Mouse (Mus musculus): ENCODE results near the gene Fasl. TPM values are rescaled to one million over a fixed set of nuclear protein-coding genes. Genes with fewer than 3 reads are reported as not detected.

Gene Fasl
- polyA plus RNA-seq (2015; fragmentation: Nextera tagmentation; extraction: Ambion mirVana): 0.20 and 0.30 TPM in 2 replicates

GRCm38 (mm10) chr1:161788339-161788738 lies at the start of gene Fasl:
Gene Fasl (minus strand): TSS chr1:161788495.
- no peak within 1 kb of the TSS for H3K27ac ChIP-seq (ENCODE audit: low read length)
- no peaks in the 10 kb centered on the region for H3K4me1 ChIP-seq (ENCODE audit: control insufficient read depth, insufficient read depth, low read length)
- H3K4me3 ChIP-seq (ENCODE audit: low read depth, low read length): no peak within 1 kb of the TSS
- no peak within 1 kb of the TSS for H3K4me2 ChIP-seq (ENCODE audit: low read length)
- no peak for ATAC-seq
- H3K9me3 ChIP-seq (replicated peaks; ENCODE audit: control insufficient read depth, low read length, poor library complexity, severe bottlenecking): no peaks in the 10 kb centered on the region
- WGBS: 90% methylated on average over 9 of the region's 9 CpGs
- no peak within 1 kb of the TSS for H3K9ac ChIP-seq (ENCODE audit: low read depth, low read length)
- no peaks in the 10 kb centered on the region for H3K36me3 ChIP-seq (ENCODE audit: control insufficient read depth, insufficient read depth, low read length)
- H3K27me3 ChIP-seq (ENCODE audit: control insufficient read depth, insufficient read depth, low read depth, low read length): no peaks in the 10 kb centered on the region

- H3K4me2 ChIP-seq (ENCODE audit: low read length): no peak overlapping the region
- no peak overlapping the region for H3K4me3 ChIP-seq (ENCODE audit: low read depth, low read length)
- peaks cover 7% of the 10 kb centered on the region; the same call in 1 of the 2 replicates for H3K36me3 ChIP-seq (ENCODE audit: control insufficient read depth, insufficient read depth, low read length)
- H3K27me3 ChIP-seq (ENCODE audit: control insufficient read depth, insufficient read depth, low read depth, low read length): no peaks in the 10 kb centered on the region
- no peaks in the 10 kb centered on the region for H3K9me3 ChIP-seq (replicated peaks; ENCODE audit: control insufficient read depth, low read length, poor library complexity, severe bottlenecking)
- no peaks in the 10 kb centered on the region for H3K4me1 ChIP-seq (ENCODE audit: control insufficient read depth, insufficient read depth, low read length)
- WGBS: 100% methylated on average over 2 of the region's 2 CpGs
- no peak overlapping the region for H3K9ac ChIP-seq (ENCODE audit: low read depth, low read length)
- no peak overlapping the region for H3K27ac ChIP-seq (ENCODE audit: low read length)
- no peak for ATAC-seq
Observed at GRCm38 (mm10) chr1:161826677-161827076, 38.4 kb upstream of the Fasl start.

GRCm38 (mm10) chr1:161809428-161809827 lies 21.1 kb upstream of the Fasl start:
- Histone ChIP-seq H3K36me3 (ENCODE audit: control insufficient read depth, insufficient read depth, low read length) (peaks cover 3% of the 10 kb centered on the region), H3K4me3 (ENCODE audit: low read depth, low read length) (no peak overlapping the region), H3K9ac (ENCODE audit: low read depth, low read length) (no peak overlapping the region), H3K27me3 (ENCODE audit: control insufficient read depth, insufficient read depth, low read depth, low read length) (no peaks in the 10 kb centered on the region), H3K4me1 (ENCODE audit: control insufficient read depth, insufficient read depth, low read length) (no peaks in the 10 kb centered on the region), H3K27ac (ENCODE audit: low read length) (no peak overlapping the region), H3K9me3 (replicated peaks; ENCODE audit: control insufficient read depth, low read length, poor library complexity, severe bottlenecking) (no peaks in the 10 kb centered on the region), H3K4me2 (ENCODE audit: low read length) (no peak overlapping the region)
- 90% methylated on average over 5 of the region's 5 CpGs for WGBS
- ATAC-seq: no peak

GRCm38 (mm10) chr1:161808980-161809379 lies 20.7 kb upstream of the Fasl start:
- Histone ChIP-seq H3K9ac (ENCODE audit: low read depth, low read length) (no peak overlapping the region), H3K4me1 (ENCODE audit: control insufficient read depth, insufficient read depth, low read length) (no peaks in the 10 kb centered on the region), H3K9me3 (replicated peaks; ENCODE audit: control insufficient read depth, low read length, poor library complexity, severe bottlenecking) (no peaks in the 10 kb centered on the region), H3K27me3 (ENCODE audit: control insufficient read depth, insufficient read depth, low read depth, low read length) (no peaks in the 10 kb centered on the region), H3K4me3 (ENCODE audit: low read depth, low read length) (no peak overlapping the region), H3K36me3 (ENCODE audit: control insufficient read depth, insufficient read depth, low read length) (peaks cover 3% of the 10 kb centered on the region), H3K27ac (ENCODE audit: low read length) (no peak overlapping the region), H3K4me2 (ENCODE audit: low read length) (no peak overlapping the region)
- ATAC-seq: no peak
- WGBS: 82% methylated on average over 6 of the region's 6 CpGs

- no peak for ATAC-seq
- Histone ChIP-seq H3K9ac (ENCODE audit: low read depth, low read length) (no peak overlapping the region), H3K9me3 (replicated peaks; ENCODE audit: control insufficient read depth, low read length, poor library complexity, severe bottlenecking) (no peaks in the 10 kb centered on the region), H3K4me3 (ENCODE audit: low read depth, low read length) (no peak overlapping the region), H3K27ac (ENCODE audit: low read length) (no peak overlapping the region), H3K27me3 (ENCODE audit: control insufficient read depth, insufficient read depth, low read depth, low read length) (no peaks in the 10 kb centered on the region), H3K4me1 (ENCODE audit: control insufficient read depth, insufficient read depth, low read length) (no peaks in the 10 kb centered on the region), H3K4me2 (ENCODE audit: low read length) (no peak overlapping the region), H3K36me3 (ENCODE audit: control insufficient read depth, insufficient read depth, low read length) (no peaks in the 10 kb centered on the region; the same call in 1 of the 2 replicates)
- WGBS: 81% methylated on average over 8 of the region's 8 CpGs
Observed at GRCm38 (mm10) chr1:161804541-161804971, 16.3 kb upstream of the Fasl start.

GRCm38 (mm10) chr1:161801321-161801720 lies 13.0 kb upstream of the Fasl start:
- Histone ChIP-seq H3K4me1 (ENCODE audit: control insufficient read depth, insufficient read depth, low read length) (no peaks in the 10 kb centered on the region), H3K27me3 (ENCODE audit: control insufficient read depth, insufficient read depth, low read depth, low read length) (no peaks in the 10 kb centered on the region), H3K36me3 (ENCODE audit: control insufficient read depth, insufficient read depth, low read length) (no peaks in the 10 kb centered on the region), H3K4me3 (ENCODE audit: low read depth, low read length) (no peak overlapping the region), H3K9ac (ENCODE audit: low read depth, low read length) (no peak overlapping the region), H3K9me3 (replicated peaks; ENCODE audit: control insufficient read depth, low read length, poor library complexity, severe bottlenecking) (no peaks in the 10 kb centered on the region), H3K27ac (ENCODE audit: low read length) (no peak overlapping the region), H3K4me2 (ENCODE audit: low read length) (no peak overlapping the region)
- WGBS: 84% methylated on average over 2 of the region's 2 CpGs
- ATAC-seq: no peak

GRCm38 (mm10) chr1:161800256-161800655 lies 12.0 kb upstream of the Fasl start:
- Histone ChIP-seq H3K4me2 (ENCODE audit: low read length) (no peak overlapping the region), H3K4me1 (ENCODE audit: control insufficient read depth, insufficient read depth, low read length) (no peaks in the 10 kb centered on the region), H3K27ac (ENCODE audit: low read length) (no peak overlapping the region), H3K9ac (ENCODE audit: low read depth, low read length) (no peak overlapping the region), H3K36me3 (ENCODE audit: control insufficient read depth, insufficient read depth, low read length) (no peaks in the 10 kb centered on the region), H3K4me3 (ENCODE audit: low read depth, low read length) (no peak overlapping the region), H3K27me3 (ENCODE audit: control insufficient read depth, insufficient read depth, low read depth, low read length) (no peaks in the 10 kb centered on the region), H3K9me3 (replicated peaks; ENCODE audit: control insufficient read depth, low read length, poor library complexity, severe bottlenecking) (no peaks in the 10 kb centered on the region)
- ATAC-seq: no peak

- ATAC-seq: no peak
- Histone ChIP-seq H3K27me3 (ENCODE audit: control insufficient read depth, insufficient read depth, low read depth, low read length) (no peaks in the 10 kb centered on the region), H3K9ac (ENCODE audit: low read depth, low read length) (no peak overlapping the region), H3K27ac (ENCODE audit: low read length) (no peak overlapping the region), H3K4me3 (ENCODE audit: low read depth, low read length) (no peak overlapping the region), H3K4me2 (ENCODE audit: low read length) (no peak overlapping the region), H3K4me1 (ENCODE audit: control insufficient read depth, insufficient read depth, low read length) (no peaks in the 10 kb centered on the region), H3K36me3 (ENCODE audit: control insufficient read depth, insufficient read depth, low read length) (no peaks in the 10 kb centered on the region), H3K9me3 (replicated peaks; ENCODE audit: control insufficient read depth, low read length, poor library complexity, severe bottlenecking) (no peaks in the 10 kb centered on the region)
Observed at GRCm38 (mm10) chr1:161799791-161800190, 11.5 kb upstream of the Fasl start.

- Histone ChIP-seq H3K27me3 (ENCODE audit: control insufficient read depth, insufficient read depth, low read depth, low read length) (no peaks in the 10 kb centered on the region), H3K4me2 (ENCODE audit: low read length) (no peak overlapping the region), H3K9ac (ENCODE audit: low read depth, low read length) (no peak overlapping the region), H3K27ac (ENCODE audit: low read length) (no peak overlapping the region), H3K9me3 (replicated peaks; ENCODE audit: control insufficient read depth, low read length, poor library complexity, severe bottlenecking) (no peaks in the 10 kb centered on the region), H3K36me3 (ENCODE audit: control insufficient read depth, insufficient read depth, low read length) (no peaks in the 10 kb centered on the region), H3K4me1 (ENCODE audit: control insufficient read depth, insufficient read depth, low read length) (no peaks in the 10 kb centered on the region), H3K4me3 (ENCODE audit: low read depth, low read length) (no peak overlapping the region)
- WGBS: 95% methylated on average over 3 of the region's 3 CpGs
- no peak for ATAC-seq
Observed at GRCm38 (mm10) chr1:161798866-161799265, 10.6 kb upstream of the Fasl start.
